Mouse (Mus musculus): ENCODE data around the gene Flad1. TPM values are rescaled to one million over a fixed set of nuclear protein-coding genes. Genes with fewer than 3 reads are reported as not detected.

The Flad1 gene
- polyA plus RNA-seq, 1 experiment: 67.6 TPM

DNA sequence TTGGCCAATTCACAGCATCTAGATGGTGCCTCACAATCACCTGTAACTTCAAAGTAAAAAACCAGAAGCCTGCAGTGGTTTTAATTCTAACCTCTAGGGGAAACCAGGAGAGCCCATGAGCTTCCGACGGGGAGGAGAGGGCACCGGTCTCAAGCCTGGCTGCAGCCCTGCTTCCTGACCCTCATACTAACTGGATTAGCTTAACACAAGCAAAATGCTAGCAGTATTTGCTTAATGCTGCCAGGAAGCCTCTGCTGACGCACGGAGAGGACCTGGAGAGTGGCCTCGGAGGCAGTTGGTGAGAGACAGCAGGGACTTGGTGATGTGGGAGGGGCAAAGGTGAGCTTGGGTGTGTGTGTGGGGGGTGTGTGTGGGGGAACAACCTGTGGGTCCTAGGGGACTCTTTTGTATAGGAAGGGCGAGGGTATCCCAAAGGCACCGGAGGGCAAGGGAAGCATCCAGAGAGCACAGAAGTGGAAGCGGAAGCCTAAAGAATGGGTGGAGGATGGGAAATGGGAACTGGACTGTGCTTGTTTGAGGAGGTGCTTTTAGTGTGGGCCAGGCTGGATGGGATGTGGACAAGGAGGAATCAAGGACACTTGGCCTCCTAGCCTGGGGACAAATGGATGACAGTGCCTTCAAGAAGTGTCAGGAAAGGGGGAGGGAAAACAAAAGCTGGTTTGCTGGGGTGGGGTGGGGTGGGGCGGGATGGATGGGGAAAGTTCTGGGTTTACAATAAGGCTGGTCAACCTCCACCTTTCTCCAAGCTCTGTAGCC, 42.9 kb upstream of the Flad1 start, which contains the start of gene Pmvk:
Gene Pmvk (plus strand): TSS at position 141 of the 777 bp plus-strand sequence.
- H3K27ac ChIP-seq (ENCODE audit: control insufficient read depth, insufficient read depth, low read depth, low read length): no peak within 1 kb of the TSS
- peaks cover 10% of the 10 kb centered on the region for H3K4me1 ChIP-seq (ENCODE audit: control insufficient read depth, insufficient read depth, low read length)
- TF ChIP-seq POLR2A (IDR thresholded peaks at IDR 0.05; ENCODE audit: control insufficient read depth, low read depth, low read length) (no peak), CTCF (IDR thresholded peaks at IDR 0.05; ENCODE audit: control insufficient read depth, insufficient read depth, insufficient replicate concordance, low read depth, low read length) (no peak)
- peak within 1 kb of the TSS; percentile 50 for H3K4me3 ChIP-seq (ENCODE audit: control insufficient read depth, low read depth, low read length)
- H3K36me3 ChIP-seq (ENCODE audit: control insufficient read depth, insufficient read depth, low read length): no peaks in the 10 kb centered on the region
- no peaks in the 10 kb centered on the region for H3K27me3 ChIP-seq (ENCODE audit: control insufficient read depth, insufficient read depth, low read length)

DNA sequence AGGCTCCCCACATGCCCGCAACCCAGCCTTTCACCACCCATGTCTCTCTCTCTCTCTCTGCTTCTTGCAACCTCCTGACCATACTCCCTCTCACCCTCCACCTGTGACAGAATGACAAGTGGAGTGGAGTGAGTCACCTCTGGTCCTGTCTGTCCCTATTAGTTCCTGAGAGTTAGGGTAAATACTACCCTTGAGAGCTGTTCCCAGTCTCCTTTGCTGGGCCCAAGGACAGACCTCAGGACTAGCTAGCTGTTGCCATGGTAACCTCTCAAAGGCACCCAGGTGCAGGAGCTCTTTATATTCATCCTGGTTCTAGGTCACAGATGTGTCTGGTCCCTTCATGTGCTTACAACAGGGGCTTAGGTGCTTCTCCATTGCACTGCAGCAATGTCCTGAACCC, 40.2 kb upstream of the Flad1 start:
- Histone ChIP-seq H3K36me3 (ENCODE audit: control insufficient read depth, insufficient read depth, low read length) (no peaks in the 10 kb centered on the region), H3K27ac (ENCODE audit: control insufficient read depth, insufficient read depth, low read depth, low read length) (no peak overlapping the region), H3K27me3 (ENCODE audit: control insufficient read depth, insufficient read depth, low read length) (no peaks in the 10 kb centered on the region), H3K4me1 (ENCODE audit: control insufficient read depth, insufficient read depth, low read length) (peaks cover 13% of the 10 kb centered on the region), H3K4me3 (ENCODE audit: control insufficient read depth, low read depth, low read length) (no peak overlapping the region)
- TF ChIP-seq CTCF (IDR thresholded peaks at IDR 0.05; ENCODE audit: control insufficient read depth, insufficient read depth, insufficient replicate concordance, low read depth, low read length) (no peak), POLR2A (IDR thresholded peaks at IDR 0.05; ENCODE audit: control insufficient read depth, low read depth, low read length) (no peak)

DNA sequence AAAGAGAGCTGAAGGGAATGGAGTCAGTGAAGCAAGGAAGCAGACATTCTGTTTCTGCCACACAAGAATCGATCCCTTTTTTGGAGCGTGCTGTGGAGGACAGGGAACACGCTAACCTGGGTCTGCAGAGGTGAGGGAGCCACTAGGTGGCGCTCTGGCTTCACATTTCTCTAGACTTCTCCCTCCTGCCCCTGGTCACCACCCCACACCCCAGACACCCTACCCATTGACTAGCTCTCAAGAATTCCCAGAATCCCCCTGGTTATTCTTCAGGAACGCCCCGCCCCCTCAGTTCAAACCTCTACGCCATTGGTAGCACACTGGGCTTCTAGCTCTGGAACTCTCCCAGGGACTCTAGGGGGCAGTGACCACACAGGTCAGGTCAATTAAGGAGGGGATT, 37.9 kb upstream of the Flad1 start:
- H3K4me3 ChIP-seq (ENCODE audit: control insufficient read depth, low read depth, low read length): no peak overlapping the region
- peaks cover 13% of the 10 kb centered on the region for H3K4me1 ChIP-seq (ENCODE audit: control insufficient read depth, insufficient read depth, low read length)
- peak; percentile 88 for TF ChIP-seq CTCF (IDR thresholded peaks at IDR 0.05; ENCODE audit: control insufficient read depth, insufficient read depth, insufficient replicate concordance, low read depth, low read length)
- no peak for TF ChIP-seq POLR2A (IDR thresholded peaks at IDR 0.05; ENCODE audit: control insufficient read depth, low read depth, low read length)
- H3K36me3 ChIP-seq (ENCODE audit: control insufficient read depth, insufficient read depth, low read length): no peaks in the 10 kb centered on the region
- H3K27ac ChIP-seq (ENCODE audit: control insufficient read depth, insufficient read depth, low read depth, low read length): no peak overlapping the region
- H3K27me3 ChIP-seq (ENCODE audit: control insufficient read depth, insufficient read depth, low read length): no peaks in the 10 kb centered on the region

DNA sequence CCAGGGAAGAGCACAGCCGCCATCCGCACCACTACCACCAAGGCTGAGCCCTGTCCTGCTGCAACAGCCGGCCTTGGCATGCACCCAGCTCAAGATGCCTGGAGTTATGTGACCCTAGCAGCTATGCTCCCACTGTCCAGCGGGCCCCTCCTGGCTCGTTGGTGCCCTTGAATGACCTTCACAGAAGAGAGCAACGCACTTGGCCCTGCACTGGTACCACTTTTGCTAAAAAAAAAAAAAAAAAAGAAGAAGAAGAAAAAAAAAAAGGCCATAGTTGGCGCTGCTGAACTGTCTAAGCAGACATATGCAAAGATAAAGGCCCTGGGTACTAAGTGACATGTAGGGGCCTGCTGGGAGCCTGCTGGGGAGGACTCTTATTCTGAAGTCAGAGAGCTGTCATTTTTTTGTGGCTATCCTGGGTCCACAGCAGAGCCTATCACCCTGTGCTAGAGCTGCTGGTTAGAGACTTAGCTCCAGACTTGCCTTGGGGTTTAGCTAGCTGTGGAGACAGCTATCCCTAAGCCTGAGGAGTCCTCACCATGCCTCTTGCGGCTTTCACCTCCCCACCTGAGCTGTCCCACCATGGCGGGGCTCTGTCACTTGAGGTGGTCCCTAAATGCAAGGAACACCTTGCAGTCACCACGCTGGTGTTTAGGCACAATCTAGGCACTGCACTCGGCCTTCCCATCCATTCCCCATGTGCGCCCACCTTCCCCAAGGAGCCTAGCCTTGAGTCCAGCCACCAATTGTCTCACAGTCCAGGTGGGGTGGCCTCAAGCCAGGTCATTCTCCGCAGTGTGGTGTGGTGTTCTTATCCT, 37.3 kb upstream of the Flad1 start:
- Histone ChIP-seq H3K4me3 (ENCODE audit: control insufficient read depth, low read depth, low read length) (no peak overlapping the region), H3K4me1 (ENCODE audit: control insufficient read depth, insufficient read depth, low read length) (peaks cover 13% of the 10 kb centered on the region), H3K27ac (ENCODE audit: control insufficient read depth, insufficient read depth, low read depth, low read length) (no peak overlapping the region), H3K27me3 (ENCODE audit: control insufficient read depth, insufficient read depth, low read length) (no peaks in the 10 kb centered on the region), H3K36me3 (ENCODE audit: control insufficient read depth, insufficient read depth, low read length) (no peaks in the 10 kb centered on the region)
- TF ChIP-seq POLR2A (IDR thresholded peaks at IDR 0.05; ENCODE audit: control insufficient read depth, low read depth, low read length) (no peak), CTCF (IDR thresholded peaks at IDR 0.05; ENCODE audit: control insufficient read depth, insufficient read depth, insufficient replicate concordance, low read depth, low read length) (no peak)

DNA sequence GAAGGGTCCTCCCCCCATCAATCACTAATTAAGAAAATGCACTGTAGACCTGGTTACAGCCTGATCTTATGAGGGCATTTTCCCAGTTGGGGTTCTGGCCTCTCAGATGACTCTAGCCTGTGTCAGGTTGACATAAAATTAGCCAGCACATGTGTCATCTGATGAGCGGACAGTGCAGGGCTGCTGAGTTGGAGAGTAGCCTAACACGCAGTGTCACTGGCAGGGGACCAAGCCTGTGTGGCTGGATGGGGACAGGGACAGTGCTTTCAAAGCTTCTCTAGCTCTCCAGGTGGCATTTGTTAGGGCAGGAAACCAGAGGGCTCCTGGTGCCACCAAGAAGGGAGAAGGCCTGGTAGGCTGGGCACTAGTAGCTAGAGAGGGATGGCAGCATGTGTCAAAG, 29.0 kb upstream of the Flad1 start:
- no peaks in the 10 kb centered on the region for H3K27me3 ChIP-seq (ENCODE audit: control insufficient read depth, insufficient read depth, low read length)
- no peak overlapping the region for H3K4me3 ChIP-seq (ENCODE audit: control insufficient read depth, low read depth, low read length)
- H3K36me3 ChIP-seq (ENCODE audit: control insufficient read depth, insufficient read depth, low read length): no peaks in the 10 kb centered on the region
- H3K27ac ChIP-seq (ENCODE audit: control insufficient read depth, insufficient read depth, low read depth, low read length): no peak overlapping the region
- peaks cover 19% of the 10 kb centered on the region for H3K4me1 ChIP-seq (ENCODE audit: control insufficient read depth, insufficient read depth, low read length)
- TF ChIP-seq CTCF (IDR thresholded peaks at IDR 0.05; ENCODE audit: control insufficient read depth, insufficient read depth, insufficient replicate concordance, low read depth, low read length) (no peak), POLR2A (IDR thresholded peaks at IDR 0.05; ENCODE audit: control insufficient read depth, low read depth, low read length) (no peak)

- no peaks in the 10 kb centered on the region for H3K27me3 ChIP-seq (ENCODE audit: control insufficient read depth, insufficient read depth, low read length)
- H3K36me3 ChIP-seq (ENCODE audit: control insufficient read depth, insufficient read depth, low read length): no peaks in the 10 kb centered on the region; the same call in 1 of the 2 replicates
- TF ChIP-seq POLR2A (IDR thresholded peaks at IDR 0.05; ENCODE audit: control insufficient read depth, low read depth, low read length) (peak; percentile 60; the same call in 1 of the 2 replicates), CTCF (IDR thresholded peaks at IDR 0.05; ENCODE audit: control insufficient read depth, insufficient read depth, insufficient replicate concordance, low read depth, low read length) (no peak)
- peak overlapping the region; percentile 91 for H3K4me3 ChIP-seq (ENCODE audit: control insufficient read depth, low read depth, low read length)
- H3K4me1 ChIP-seq (ENCODE audit: control insufficient read depth, insufficient read depth, low read length): peaks cover 21% of the 10 kb centered on the region
- peak overlapping the region; percentile 73 for H3K27ac ChIP-seq (ENCODE audit: control insufficient read depth, insufficient read depth, low read depth, low read length)
Measured at GRCm38 (mm10) chr3:89437269-89437668, 25.6 kb upstream of the Flad1 start.
